Mouse (Mus musculus): ENCODE data around the gene Znfx1. TPM values are rescaled to one million over a fixed set of nuclear protein-coding genes. Genes with fewer than 3 reads are reported as not detected.
A peak's percentile ranks its signal among the peaks of the same experiment; 100 is the strongest.

The Znfx1 gene
- polyA plus RNA-seq, 1 experiment from 2014 or later: 7.1 TPM

DNA sequence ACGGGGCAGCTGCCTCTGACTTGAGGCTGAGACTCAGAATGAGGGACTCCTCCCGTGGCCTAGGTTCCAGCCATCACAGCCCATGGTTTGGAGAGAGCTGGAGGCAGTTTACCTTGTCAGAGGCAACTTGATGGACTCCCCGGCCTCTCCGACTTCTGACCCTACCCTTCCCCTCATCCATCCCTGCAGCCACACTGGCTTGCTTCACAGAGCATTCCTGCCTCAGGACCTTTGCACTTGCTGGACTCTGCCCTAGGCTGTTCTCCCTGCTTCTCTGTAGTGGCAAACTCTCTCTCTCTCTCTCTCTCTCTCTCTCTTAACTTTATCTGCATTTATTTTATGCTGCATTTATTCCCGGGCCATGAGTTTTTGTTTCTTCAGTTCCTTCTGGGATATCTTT, 24.0 kb upstream of the Znfx1 start:
- H3K36me3 ChIP-seq (ENCODE audit: control insufficient read depth, insufficient read depth, low read length): no peaks in the 10 kb centered on the region
- WGBS: 67% methylated on average over 5 of the region's 5 CpGs
- H3K4me3 ChIP-seq (ENCODE audit: low read depth, low read length): no peak overlapping the region
- H3K9ac ChIP-seq (ENCODE audit: low read length): no peak overlapping the region
- ATAC-seq (replicated peaks; ENCODE audit: low FRiP score, low TSS enrichment, low read depth) (no peak), DNase-seq (ENCODE audit: low spot score) (no peak)
- no peak overlapping the region for H3K4me2 ChIP-seq (ENCODE audit: low read length)
- peaks cover under 1% of the 10 kb centered on the region for H3K4me1 ChIP-seq (replicated peaks; ENCODE audit: control insufficient read depth, insufficient read depth, low read length)
- no peaks in the 10 kb centered on the region for H3K9me3 ChIP-seq (ENCODE audit: control insufficient read depth, low read length)
- H3K27ac ChIP-seq (ENCODE audit: low read depth): no peak overlapping the region
- no peaks in the 10 kb centered on the region for H3K27me3 ChIP-seq (replicated peaks; ENCODE audit: control insufficient read depth, insufficient read depth, low read length)

DNA sequence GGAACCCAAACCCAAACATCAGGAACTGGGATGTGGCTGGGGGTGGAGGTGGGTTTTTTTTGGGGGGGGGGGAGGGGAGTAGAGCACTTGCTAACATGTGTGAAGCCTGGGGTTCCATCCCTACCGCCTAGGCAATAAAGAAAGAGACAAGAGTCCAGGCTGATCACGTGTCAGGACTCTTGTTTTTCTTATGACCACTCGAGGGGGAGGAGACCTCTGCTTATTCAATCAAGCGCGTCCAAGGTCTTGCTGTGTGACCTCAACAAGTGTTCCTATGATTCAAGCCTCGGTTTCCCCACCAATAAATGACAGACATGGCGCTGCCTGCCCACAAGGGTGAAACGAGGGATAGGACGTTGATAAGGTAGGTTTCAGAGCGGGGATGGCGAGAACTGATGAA, 23.3 kb upstream of the Znfx1 start:
- Histone ChIP-seq H3K27ac (ENCODE audit: low read depth) (no peak overlapping the region), H3K27me3 (replicated peaks; ENCODE audit: control insufficient read depth, insufficient read depth, low read length) (no peaks in the 10 kb centered on the region), H3K9ac (ENCODE audit: low read length) (no peak overlapping the region), H3K36me3 (ENCODE audit: control insufficient read depth, insufficient read depth, low read length) (no peaks in the 10 kb centered on the region), H3K4me3 (ENCODE audit: low read depth, low read length) (no peak overlapping the region), H3K9me3 (ENCODE audit: control insufficient read depth, low read length) (no peaks in the 10 kb centered on the region), H3K4me2 (ENCODE audit: low read length) (no peak overlapping the region), H3K4me1 (replicated peaks; ENCODE audit: control insufficient read depth, insufficient read depth, low read length) (peaks cover 4% of the 10 kb centered on the region)
- 45% methylated on average over 11 of the region's 11 CpGs for WGBS
- ATAC-seq (replicated peaks; ENCODE audit: low FRiP score, low TSS enrichment, low read depth) (no peak), DNase-seq (ENCODE audit: low spot score) (no peak)

DNA sequence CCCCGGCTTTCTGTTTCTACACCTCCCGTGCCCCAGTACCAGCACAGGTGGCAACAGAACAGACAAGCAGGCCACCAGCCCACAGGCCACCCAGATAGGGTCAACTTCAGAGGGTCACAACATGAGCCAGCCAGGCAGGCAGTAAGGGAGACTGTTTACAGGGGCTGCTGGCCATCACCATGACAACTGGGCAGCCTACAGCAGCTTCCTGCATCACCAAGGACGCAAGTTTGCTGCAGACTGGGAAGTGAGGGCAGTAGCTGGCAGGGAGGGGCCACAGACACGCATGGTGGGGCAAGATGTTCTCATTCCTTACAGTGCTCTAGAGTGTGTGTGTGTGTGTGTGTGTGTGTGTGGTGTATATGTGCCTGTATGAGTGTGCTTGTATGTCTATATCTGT, 18.8 kb upstream of the Znfx1 start:
- H3K4me2 ChIP-seq (ENCODE audit: low read length): no peak overlapping the region
- no peak overlapping the region for H3K4me3 ChIP-seq (ENCODE audit: low read depth, low read length)
- 19% methylated on average over 4 of the region's 4 CpGs for WGBS
- H3K9me3 ChIP-seq (ENCODE audit: control insufficient read depth, low read length): no peaks in the 10 kb centered on the region
- H3K27me3 ChIP-seq (replicated peaks; ENCODE audit: control insufficient read depth, insufficient read depth, low read length): no peaks in the 10 kb centered on the region
- no peak overlapping the region for H3K9ac ChIP-seq (ENCODE audit: low read length)
- peaks cover 4% of the 10 kb centered on the region for H3K4me1 ChIP-seq (replicated peaks; ENCODE audit: control insufficient read depth, insufficient read depth, low read length)
- no peaks in the 10 kb centered on the region for H3K36me3 ChIP-seq (ENCODE audit: control insufficient read depth, insufficient read depth, low read length)
- H3K27ac ChIP-seq (ENCODE audit: low read depth): no peak overlapping the region
- ATAC-seq (replicated peaks; ENCODE audit: low FRiP score, low TSS enrichment, low read depth): no peak
- DNase-seq (ENCODE audit: low spot score): no peak

DNA sequence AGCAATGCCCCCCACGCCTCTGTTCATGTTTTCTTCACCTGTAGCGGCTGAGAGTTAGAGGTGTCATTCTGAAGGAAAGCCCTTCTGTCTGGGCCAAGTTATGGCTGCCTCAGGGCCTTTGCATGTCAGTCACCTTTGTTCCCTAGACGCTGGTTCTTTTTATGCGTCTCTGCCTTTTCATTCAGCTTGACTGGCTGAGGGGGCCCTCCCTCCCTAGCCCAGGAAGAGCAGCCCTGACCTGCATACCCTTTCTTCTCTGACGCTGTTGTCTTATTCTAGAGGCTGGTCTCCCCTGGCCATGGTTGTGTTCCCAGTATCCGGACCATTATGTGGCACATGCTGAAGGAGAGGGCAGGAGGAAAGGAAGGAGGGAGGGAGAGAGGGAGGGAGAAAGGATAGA, 18.3 kb upstream of the Znfx1 start:
- DNase-seq (ENCODE audit: low spot score) (no peak), ATAC-seq (replicated peaks; ENCODE audit: low FRiP score, low TSS enrichment, low read depth) (no peak)
- H3K36me3 ChIP-seq (ENCODE audit: control insufficient read depth, insufficient read depth, low read length): no peaks in the 10 kb centered on the region
- H3K9me3 ChIP-seq (ENCODE audit: control insufficient read depth, low read length): no peaks in the 10 kb centered on the region
- no peak overlapping the region for H3K4me3 ChIP-seq (ENCODE audit: low read depth, low read length)
- no peaks in the 10 kb centered on the region for H3K27me3 ChIP-seq (replicated peaks; ENCODE audit: control insufficient read depth, insufficient read depth, low read length)
- H3K9ac ChIP-seq (ENCODE audit: low read length): no peak overlapping the region
- no peak overlapping the region for H3K27ac ChIP-seq (ENCODE audit: low read depth)
- 66% methylated on average over 6 of the region's 6 CpGs for WGBS
- H3K4me2 ChIP-seq (ENCODE audit: low read length): no peak overlapping the region
- peaks cover 4% of the 10 kb centered on the region for H3K4me1 ChIP-seq (replicated peaks; ENCODE audit: control insufficient read depth, insufficient read depth, low read length)

DNA sequence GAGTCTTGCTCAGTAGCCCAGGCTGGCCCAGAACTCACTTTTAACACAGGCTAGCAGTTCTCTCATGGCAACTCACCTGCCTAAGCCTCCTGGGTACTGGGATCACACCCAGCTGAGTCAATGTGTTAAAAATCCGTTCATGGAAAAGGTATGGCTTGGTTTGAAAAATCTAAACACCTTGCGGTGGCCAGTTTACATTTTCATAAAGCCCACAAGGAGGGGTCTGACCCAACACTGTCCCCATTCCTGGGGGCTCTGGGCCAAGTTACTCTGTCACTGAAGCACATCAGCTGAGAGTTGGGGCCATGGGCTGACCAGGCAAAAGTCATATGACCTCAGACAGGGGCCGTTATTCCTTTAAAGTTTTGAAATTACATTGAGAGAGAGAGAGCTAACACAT, 17.6 kb upstream of the Znfx1 start:
- H3K4me3 ChIP-seq (ENCODE audit: low read depth, low read length): no peak overlapping the region
- DNase-seq (ENCODE audit: low spot score): no peak
- H3K27ac ChIP-seq (ENCODE audit: low read depth): no peak overlapping the region
- H3K27me3 ChIP-seq (replicated peaks; ENCODE audit: control insufficient read depth, insufficient read depth, low read length): no peaks in the 10 kb centered on the region
- H3K36me3 ChIP-seq (ENCODE audit: control insufficient read depth, insufficient read depth, low read length): no peaks in the 10 kb centered on the region
- WGBS: 64% methylated on average over 3 of the region's 3 CpGs
- no peak for ATAC-seq (replicated peaks; ENCODE audit: low FRiP score, low TSS enrichment, low read depth)
- peaks cover 4% of the 10 kb centered on the region for H3K4me1 ChIP-seq (replicated peaks; ENCODE audit: control insufficient read depth, insufficient read depth, low read length)
- no peak overlapping the region for H3K4me2 ChIP-seq (ENCODE audit: low read length)
- H3K9me3 ChIP-seq (ENCODE audit: control insufficient read depth, low read length): no peaks in the 10 kb centered on the region
- H3K9ac ChIP-seq (ENCODE audit: low read length): no peak overlapping the region

DNA sequence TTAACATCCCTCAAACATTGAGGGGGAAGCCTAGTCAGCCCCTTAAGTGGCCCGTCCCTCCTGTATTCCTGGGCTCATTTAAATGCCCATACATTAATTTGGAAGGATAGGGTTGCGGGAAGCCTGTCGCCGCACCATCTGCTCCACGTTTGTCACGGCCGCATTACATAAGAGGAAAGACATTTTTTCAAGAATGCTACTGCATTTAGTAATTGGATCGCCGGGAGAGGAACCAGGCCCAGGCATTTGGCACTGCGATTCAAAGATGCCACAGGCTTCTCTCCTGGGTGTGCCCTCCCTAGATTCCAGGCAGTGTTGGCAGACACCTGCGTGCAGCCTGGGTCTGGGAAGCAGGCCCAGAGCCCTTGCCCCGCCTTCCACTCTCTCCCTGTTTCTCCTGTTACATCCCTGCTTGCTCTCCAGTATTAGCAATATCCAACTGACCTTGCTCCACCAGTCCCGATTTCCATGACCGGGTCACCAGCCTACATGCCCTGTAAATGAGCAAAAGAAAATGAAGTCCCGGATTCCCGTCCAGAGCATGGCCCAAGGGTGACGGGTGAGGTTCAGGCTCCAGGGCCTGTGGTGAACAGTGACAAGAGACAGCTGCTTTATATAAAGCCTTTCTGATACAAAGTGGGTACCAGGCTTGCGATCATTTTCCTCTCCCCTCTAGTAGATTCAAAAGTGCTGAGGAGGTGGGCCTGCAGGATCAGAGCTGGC, 16.9 kb upstream of the Znfx1 start:
- Histone ChIP-seq H3K36me3 (ENCODE audit: control insufficient read depth, insufficient read depth, low read length) (no peaks in the 10 kb centered on the region), H3K27me3 (replicated peaks; ENCODE audit: control insufficient read depth, insufficient read depth, low read length) (no peaks in the 10 kb centered on the region), H3K4me3 (ENCODE audit: low read depth, low read length) (no peak overlapping the region), H3K9ac (ENCODE audit: low read length) (no peak overlapping the region), H3K27ac (ENCODE audit: low read depth) (no peak overlapping the region), H3K4me2 (ENCODE audit: low read length) (no peak overlapping the region), H3K4me1 (replicated peaks; ENCODE audit: control insufficient read depth, insufficient read depth, low read length) (peaks cover 4% of the 10 kb centered on the region), H3K9me3 (ENCODE audit: control insufficient read depth, low read length) (no peaks in the 10 kb centered on the region)
- ATAC-seq (replicated peaks; ENCODE audit: low FRiP score, low TSS enrichment, low read depth) (no peak), DNase-seq (ENCODE audit: low spot score) (no peak)
- 44% methylated on average over 18 of the region's 18 CpGs for WGBS

DNA sequence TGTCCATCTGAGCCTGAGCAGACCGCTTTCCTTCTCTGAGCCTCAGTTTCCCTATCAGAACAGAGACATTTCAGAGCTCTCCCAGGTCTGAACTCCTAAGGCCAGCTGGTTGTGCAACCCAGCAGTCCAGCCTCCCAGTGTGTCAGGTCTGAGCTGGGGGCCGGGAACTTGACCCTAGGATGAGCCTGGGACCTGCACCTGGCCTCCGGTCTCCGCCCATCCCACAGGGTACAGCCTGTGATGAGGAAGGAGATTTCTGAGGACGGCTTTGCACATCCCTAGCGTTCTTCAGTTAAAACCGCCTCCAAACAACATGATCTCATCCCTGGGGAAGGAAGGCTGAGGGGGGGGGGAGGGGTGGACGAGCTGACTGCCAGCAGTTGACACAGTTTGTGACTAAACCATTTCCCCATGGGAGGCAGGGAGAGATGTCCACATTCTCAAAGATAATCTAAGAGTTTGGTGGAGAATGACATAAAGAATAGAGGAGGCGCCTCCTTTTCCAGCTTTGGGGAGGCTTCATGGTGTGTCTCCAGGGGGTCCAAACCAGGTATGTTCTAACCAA, 16.2 kb upstream of the Znfx1 start:
- no peak for ATAC-seq (replicated peaks; ENCODE audit: low FRiP score, low TSS enrichment, low read depth)

DNA sequence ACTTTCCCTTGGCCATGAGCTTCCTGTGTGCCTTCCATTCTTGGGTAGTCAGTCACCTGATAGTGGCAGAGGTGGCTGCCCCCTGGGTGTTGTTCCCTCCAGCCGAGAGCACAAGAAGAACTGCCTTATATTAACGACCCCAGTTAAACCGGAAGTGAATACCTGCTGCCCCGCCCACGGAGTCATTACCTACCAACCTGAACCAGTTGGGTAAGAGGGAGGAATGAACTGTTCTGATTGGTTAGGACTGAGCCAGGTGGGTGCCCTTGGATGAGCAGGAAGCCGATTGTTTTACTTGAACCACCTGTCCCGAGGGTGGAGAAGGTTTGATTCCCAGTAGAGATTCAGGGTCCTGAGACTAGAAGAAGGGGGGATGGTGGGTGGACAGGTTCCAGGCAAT, 15.7 kb upstream of the Znfx1 start:
- H3K4me2 ChIP-seq (ENCODE audit: low read length): 0 out of 2 replicates have a peak overlapping the region, but pooled peaks have one; percentile 6
- ATAC-seq (replicated peaks; ENCODE audit: low FRiP score, low TSS enrichment, low read depth) (0 out of 2 replicates have a peak, but pooled peaks have one; percentile 34), DNase-seq (ENCODE audit: low spot score) (no peak)
- no peak overlapping the region for H3K4me3 ChIP-seq (ENCODE audit: low read depth, low read length)
- no peaks in the 10 kb centered on the region for H3K36me3 ChIP-seq (ENCODE audit: control insufficient read depth, insufficient read depth, low read length)
- peaks cover 4% of the 10 kb centered on the region for H3K4me1 ChIP-seq (replicated peaks; ENCODE audit: control insufficient read depth, insufficient read depth, low read length)
- WGBS: 42% methylated on average over 7 of the region's 7 CpGs
- H3K27me3 ChIP-seq (replicated peaks; ENCODE audit: control insufficient read depth, insufficient read depth, low read length): no peaks in the 10 kb centered on the region
- H3K9ac ChIP-seq (ENCODE audit: low read length): no peak overlapping the region
- H3K9me3 ChIP-seq (ENCODE audit: control insufficient read depth, low read length): no peaks in the 10 kb centered on the region
- H3K27ac ChIP-seq (ENCODE audit: low read depth): no peak overlapping the region

More for the DNA sequence above, 16.2 kb upstream of the Znfx1 start:
- Histone ChIP-seq H3K9ac (ENCODE audit: low read length) (no peak overlapping the region), H3K4me2 (ENCODE audit: low read length) (no peak overlapping the region), H3K27ac (ENCODE audit: low read depth) (no peak overlapping the region), H3K36me3 (ENCODE audit: control insufficient read depth, insufficient read depth, low read length) (no peaks in the 10 kb centered on the region), H3K4me1 (replicated peaks; ENCODE audit: control insufficient read depth, insufficient read depth, low read length) (peaks cover 4% of the 10 kb centered on the region), H3K9me3 (ENCODE audit: control insufficient read depth, low read length) (no peaks in the 10 kb centered on the region), H3K4me3 (ENCODE audit: low read depth, low read length) (no peak overlapping the region), H3K27me3 (replicated peaks; ENCODE audit: control insufficient read depth, insufficient read depth, low read length) (no peaks in the 10 kb centered on the region)
- DNase-seq (ENCODE audit: low spot score): no peak
- WGBS: 41% methylated on average over 9 of the region's 9 CpGs
